Mouse (Mus musculus): ENCODE data around the gene Ccdc114. TPM values are rescaled to one million over a fixed set of nuclear protein-coding genes. Genes with fewer than 3 reads are reported as not detected.

Gene Ccdc114
- polyA plus RNA-seq, 1 experiment from 2014 or later = 4.1 TPM

Other genes with a start within 250 kb of the Ccdc114 start
- gene Ntn5, start 240.1 kb upstream of the Ccdc114 start, polyA plus RNA-seq (2015; fragmentation: Nextera tagmentation; extraction: Ambion mirVana) = 0.39 and 0.59 TPM in 2 replicates
- gene Sec1, start 229.7 kb upstream of the Ccdc114 start, polyA plus RNA-seq (2015; fragmentation: Nextera tagmentation; extraction: Ambion mirVana) = 0.17 and 0.31 TPM in 2 replicates
- 35.9 and 40.0 TPM in 2 replicates for gene Car11, start 224.2 kb upstream of the Ccdc114 start, polyA plus RNA-seq (2015; fragmentation: Nextera tagmentation; extraction: Ambion mirVana)
- gene Dbp, start 219.0 kb upstream of the Ccdc114 start, polyA plus RNA-seq (2015; fragmentation: Nextera tagmentation; extraction: Ambion mirVana) = 3.4 and 4.0 TPM in 2 replicates
- 643 and 684 TPM in 2 replicates for gene Rpl18, start 208.6 kb upstream of the Ccdc114 start, polyA plus RNA-seq (2015; fragmentation: Nextera tagmentation; extraction: Ambion mirVana)
- 24.3 and 27.1 TPM in 2 replicates for gene Sphk2, start 206.1 kb upstream of the Ccdc114 start, polyA plus RNA-seq (2015; fragmentation: Nextera tagmentation; extraction: Ambion mirVana)
- 1.0 and 1.3 TPM in 2 replicates for gene Fam83e, start 202.9 kb upstream of the Ccdc114 start, polyA plus RNA-seq (2015; fragmentation: Nextera tagmentation; extraction: Ambion mirVana)
- not detected in 2 replicates for gene Spaca4, start 198.3 kb upstream of the Ccdc114 start, polyA plus RNA-seq (2015; fragmentation: Nextera tagmentation; extraction: Ambion mirVana)
- 22.8 and 24.0 TPM in 2 replicates for gene Lmtk3, start 140.3 kb upstream of the Ccdc114 start, polyA plus RNA-seq (2015; fragmentation: Nextera tagmentation; extraction: Ambion mirVana)
- gene Sult2b1, start 139.4 kb upstream of the Ccdc114 start, polyA plus RNA-seq (2015; fragmentation: Nextera tagmentation; extraction: Ambion mirVana) = 5.5 and 5.6 TPM in 2 replicates
- gene Cyth2, start 109.5 kb upstream of the Ccdc114 start, polyA plus RNA-seq (2015; fragmentation: Nextera tagmentation; extraction: Ambion mirVana) = 362 and 363 TPM in 2 replicates
- 0.62 and 0.73 TPM in 2 replicates for gene Kcnj14, start 99.3 kb upstream of the Ccdc114 start, polyA plus RNA-seq (2015; fragmentation: Nextera tagmentation; extraction: Ambion mirVana)
- 39.9 and 41.7 TPM in 2 replicates for gene Grwd1, start 93.1 kb upstream of the Ccdc114 start, polyA plus RNA-seq (2015; fragmentation: Nextera tagmentation; extraction: Ambion mirVana)
- 36.1 and 44.8 TPM in 2 replicates for gene Kdelr1, start 51.3 kb upstream of the Ccdc114 start, polyA plus RNA-seq (2015; fragmentation: Nextera tagmentation; extraction: Ambion mirVana)
- 1.2 and 1.3 TPM in 2 replicates for gene Grin2d, start 45.7 kb upstream of the Ccdc114 start, polyA plus RNA-seq (2015; fragmentation: Nextera tagmentation; extraction: Ambion mirVana)
- gene Syngr4, start 27.4 kb upstream of the Ccdc114 start, polyA plus RNA-seq (2015; fragmentation: Nextera tagmentation; extraction: Ambion mirVana) = 0.28 and 0.66 TPM in 2 replicates
- 5.9 and 6.7 TPM in 2 replicates for gene Tmem143, start 27.1 kb upstream of the Ccdc114 start, polyA plus RNA-seq (2015; fragmentation: Nextera tagmentation; extraction: Ambion mirVana)
- gene Emp3, start 2.7 kb upstream of the Ccdc114 start, polyA plus RNA-seq (2015; fragmentation: Nextera tagmentation; extraction: Ambion mirVana) = 24.4 and 27.3 TPM in 2 replicates
- gene Abcc6, start 106.2 kb downstream of the Ccdc114 start, polyA plus RNA-seq (2015; fragmentation: Nextera tagmentation; extraction: Ambion mirVana) = 0.26 and 0.41 TPM in 2 replicates
- 31.4 and 37.7 TPM in 2 replicates for gene Nomo1, start 109.6 kb downstream of the Ccdc114 start, polyA plus RNA-seq (2015; fragmentation: Nextera tagmentation; extraction: Ambion mirVana)
- 1.1 and 1.5 TPM in 2 replicates for gene Kcnj11, start 176.7 kb downstream of the Ccdc114 start, polyA plus RNA-seq (2015; fragmentation: Nextera tagmentation; extraction: Ambion mirVana)